Mouse (Mus musculus) kidney, adult 11 months (tissue): ENCODE measurements around the gene Lmtk2.

Experiments
- DNase-seq: peaks from one replicate; pipeline ENCODE4 v3.0.0; 2022

Gene Lmtk2

GRCm38 (mm10) chr5:144219936-144220335, 119.7 kb downstream of the Lmtk2 start:
- DNase-seq: no peak

- peak; percentile 41 for DNase-seq
Observed at GRCm38 (mm10) chr5:144221305-144221704, 121.1 kb downstream of the Lmtk2 start.

- peak; percentile 55 for DNase-seq
Observed at GRCm38 (mm10) chr5:144222811-144223502, 122.7 kb downstream of the Lmtk2 start.

- DNase-seq: peak; percentile 96
Observed at GRCm38 (mm10) chr5:144223503-144223862, 123.2 kb downstream of the Lmtk2 start, which contains the start of gene Tecpr1. Gene Tecpr1 (minus strand): TSS chr5:144223615.

- DNase-seq: no peak
Observed at GRCm38 (mm10) chr5:144223899-144224816, 123.9 kb downstream of the Lmtk2 start.

- no peak for DNase-seq
Observed at GRCm38 (mm10) chr5:144226220-144226619, 126.0 kb downstream of the Lmtk2 start.

GRCm38 (mm10) chr5:144230216-144230615, 130.0 kb downstream of the Lmtk2 start:
- DNase-seq: no peak

- DNase-seq: no peak
Observed at GRCm38 (mm10) chr5:144231410-144231809, 131.2 kb downstream of the Lmtk2 start.

- no peak for DNase-seq
Observed at GRCm38 (mm10) chr5:144232531-144232930, 132.3 kb downstream of the Lmtk2 start.

GRCm38 (mm10) chr5:144234222-144234621, 134.0 kb downstream of the Lmtk2 start:
- no peak for DNase-seq

- DNase-seq: no peak
Observed at GRCm38 (mm10) chr5:144234714-144235113, 134.5 kb downstream of the Lmtk2 start.
